Mouse (Mus musculus): ENCODE data around the gene Proca1.
A peak's percentile ranks its signal among the peaks of the same experiment; 100 is the strongest.

DNA sequence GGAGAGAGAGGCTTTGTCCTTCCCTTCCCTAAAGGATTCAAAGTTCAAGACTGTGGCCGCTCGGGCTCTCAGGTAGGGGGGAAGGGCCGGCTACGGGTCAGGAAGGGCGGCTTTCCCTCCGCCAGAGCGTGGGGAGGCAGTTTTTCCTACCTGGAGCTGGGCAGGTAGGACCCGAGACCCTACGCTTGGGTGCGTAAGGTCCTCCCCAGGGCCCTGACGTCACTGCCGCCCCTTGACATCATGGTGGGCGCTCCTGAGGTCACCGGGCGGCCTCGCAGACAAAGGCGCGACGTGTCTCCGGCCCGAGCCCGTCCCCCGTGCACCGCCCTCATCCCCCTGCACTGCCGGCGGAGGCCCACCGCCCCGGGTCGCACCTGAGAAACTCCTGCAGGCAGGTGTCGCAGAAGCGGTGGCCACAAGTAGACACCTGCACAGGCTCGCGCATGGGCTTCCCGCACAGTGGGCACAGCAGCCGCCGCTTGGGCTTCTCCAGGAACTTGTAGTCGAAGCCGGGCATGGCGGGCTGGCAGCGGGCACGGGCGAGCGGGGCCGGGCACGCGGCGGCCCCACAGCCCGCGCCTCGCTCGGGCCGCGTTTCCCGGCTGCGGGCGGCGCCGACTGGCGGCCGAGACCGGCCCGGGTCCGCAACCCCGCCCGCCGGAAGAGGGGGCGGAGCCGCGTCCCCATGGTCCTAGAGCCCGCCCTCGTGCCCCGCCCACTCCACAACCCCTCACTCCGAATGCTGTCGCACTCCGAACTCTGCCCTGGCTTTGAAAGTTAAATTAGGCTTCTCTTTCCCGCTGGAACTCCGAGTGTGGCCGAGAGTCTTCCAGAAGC is 28.1 kb upstream of the Proca1 start, which contains the start of gene Traf4:
- TF ChIP-seq CTCF (IDR thresholded peaks at IDR 0.05; ENCODE audit: extremely low read depth, insufficient read length, insufficient replicate concordance, low read depth, low read length) (no peak), POLR2A (IDR thresholded peaks at IDR 0.05; ENCODE audit: low read depth, low read length) (peak; percentile 36; the same call in 1 of the 2 replicates)

All from small intestine, adult 2 months (tissue).